Mouse (Mus musculus) ES-E14 (cell line): ENCODE measurements at regions not wholly inside any gene's neighbourhood (a gene's known extent, or its start where the extent isn't known, plus 50 kb on each side); places are given as distances from the start of the nearest gene placed in this dataset.

Source experiments
- DNase-seq: peaks from one replicate; pipeline ENCODE4 v3.0.0-alpha.2; 2013; ENCODE audit warnings: low read depth, low spot score
- H3K27ac ChIP-seq: 2 replicates; pipeline ENCODE4 v1.5.1; 2012; ENCODE audit warnings: low read depth, mild to moderate bottlenecking, low read length, moderate library complexity, mixed read lengths; ENCODE audit not compliant: poor library complexity, insufficient read depth, severe bottlenecking
- H3K36me3 ChIP-seq: 2 replicates; pipeline ENCODE4 v1.6.1; 2012; ENCODE audit warnings: mild to moderate bottlenecking, low read length, moderate library complexity, mixed read lengths; ENCODE audit not compliant: control insufficient read depth, poor library complexity, insufficient read depth, severe bottlenecking
- H3K4me1 ChIP-seq, 2 experiments: fragments of 150-350 bp in 1 of 2; sonication (generic) in 1 of 2; 2 replicates each; pipeline ENCODE4 v1.6.1; 2012; ENCODE audit warnings: low read length in 2 of 2, mild to moderate bottlenecking in 1 of 2, mixed read lengths in 1 of 2; ENCODE audit not compliant: control insufficient read depth in 2 of 2, insufficient read depth in 2 of 2, poor library complexity in 1 of 2
- H3K4me3 ChIP-seq, 2 experiments: fragments of 150-350 bp in 1 of 2; sonication (generic) in 1 of 2; 2 replicates each; pipeline ENCODE4 v1.5.1; 2012; ENCODE audit warnings: low read length in 2 of 2, low read depth in 1 of 2, mild to moderate bottlenecking in 1 of 2, mixed read lengths in 1 of 2; ENCODE audit not compliant: insufficient read depth in 1 of 2, poor library complexity in 1 of 2, severe bottlenecking in 1 of 2
- H3K9ac ChIP-seq: 2 replicates; pipeline ENCODE4 v1.6.1; 2012; ENCODE audit warnings: low read depth, mild to moderate bottlenecking, low read length, mixed read lengths; ENCODE audit not compliant: poor library complexity, insufficient read depth, severe bottlenecking
- H3K9me3 ChIP-seq: fragments of 150-350 bp; sonication (generic); 2 replicates; pipeline ENCODE4 v1.6.1; 2012; ENCODE audit warnings: low read depth, mild to moderate bottlenecking, low read length; ENCODE audit not compliant: control insufficient read depth, insufficient read depth
- CHD2 ChIP-seq: IDR thresholded peaks from 2 replicates; pipeline ENCODE4 v1.6.1; 2014; ENCODE audit warnings: mild to moderate bottlenecking, low read depth, low read length, inconsistent platforms
- HCFC1 ChIP-seq: IDR thresholded peaks from 2 replicates; pipeline ENCODE4 v1.6.1; 2012; ENCODE audit warnings: low read length, inconsistent platforms, borderline replicate concordance; ENCODE audit not compliant: insufficient read depth
- MAFK ChIP-seq: IDR thresholded peaks from 2 replicates; pipeline ENCODE4 v1.6.1; 2014; ENCODE audit warnings: mild to moderate bottlenecking, low read depth, low read length, inconsistent platforms; ENCODE audit not compliant: insufficient read depth
- ZC3H11A ChIP-seq: IDR thresholded peaks from 2 replicates; pipeline ENCODE4 v1.6.1; 2012; ENCODE audit warnings: low read depth, mild to moderate bottlenecking, inconsistent platforms, low read length, borderline replicate concordance
- ZNF384 ChIP-seq: IDR thresholded peaks from 2 replicates; pipeline ENCODE4 v1.6.1; 2012; ENCODE audit warnings: low read depth, low read length, inconsistent platforms
- in situ Hi-C, 2 experiments: fragments of 600-800 bp; cut with MboI; formaldehyde crosslinking; loops; one replicate each; pipeline ENCODE4 v1.15.1; 2025; ENCODE audit warnings: low sequenced_read_pairs in 2 of 2, inconsistent platforms in 1 of 2; ENCODE audit not compliant: unreplicated experiment in 2 of 2

- Histone ChIP-seq H3K36me3 (no peaks in the 10 kb centered on the region), H3K27ac (no peak overlapping the region), H3K4me3 (no peak overlapping the region), H3K9me3 (no peaks in the 10 kb centered on the region), H3K9ac (no peak overlapping the region), H3K4me1 (no peaks in the 10 kb centered on the region)
- in situ Hi-C loops = no loop called here
- no peak for TF ChIP-seq ZC3H11A
- no peak for TF ChIP-seq ZNF384
- no peak for TF ChIP-seq HCFC1
- TF ChIP-seq MAFK = no peak
- no peak for TF ChIP-seq CHD2
- no peak for DNase-seq
Observed at GRCm38 (mm10) chr6:7199046-7199599, 243.3 kb downstream of the Sdhaf3 start.

GRCm38 (mm10) chr6:7215880-7216279, 260.1 kb downstream of the Sdhaf3 start:
- TF ChIP-seq ZNF384 (no peak), MAFK (no peak), CHD2 (no peak), HCFC1 (no peak), ZC3H11A (no peak)
- DNase-seq = no peak
- Histone ChIP-seq H3K9me3 (no peaks in the 10 kb centered on the region), H3K4me3 (no peak overlapping the region), H3K9ac (no peak overlapping the region), H3K27ac (no peak overlapping the region), H3K36me3 (no peaks in the 10 kb centered on the region), H3K4me1 (no peaks in the 10 kb centered on the region)
- in situ Hi-C loops = no loop called here

GRCm38 (mm10) chr6:7252286-7252685, 296.5 kb downstream of the Sdhaf3 start:
- in situ Hi-C loops = no loop called here
- H3K27ac ChIP-seq = no peak overlapping the region
- no peak overlapping the region for H3K4me3 ChIP-seq
- H3K36me3 ChIP-seq = no peaks in the 10 kb centered on the region
- H3K9ac ChIP-seq = no peak overlapping the region
- no peak for DNase-seq
- H3K4me1 ChIP-seq = no peaks in the 10 kb centered on the region
- H3K9me3 ChIP-seq = no peaks in the 10 kb centered on the region
- no peak for TF ChIP-seq CHD2
- TF ChIP-seq HCFC1 = no peak
- no peak for TF ChIP-seq ZNF384
- TF ChIP-seq ZC3H11A = no peak
- no peak for TF ChIP-seq MAFK

GRCm38 (mm10) chr6:7277431-7277830, 277.2 kb upstream of the Tac1 start:
- Histone ChIP-seq H3K27ac (no peak overlapping the region), H3K4me3 (no peak overlapping the region), H3K36me3 (no peaks in the 10 kb centered on the region), H3K9ac (no peak overlapping the region), H3K9me3 (no peaks in the 10 kb centered on the region), H3K4me1 (no peaks in the 10 kb centered on the region)
- in situ Hi-C loops = no loop called here
- DNase-seq = peak; percentile 29
- TF ChIP-seq CHD2 (no peak), ZC3H11A (no peak), HCFC1 (no peak), MAFK (no peak), ZNF384 (no peak)

- Histone ChIP-seq H3K4me3 (no peak overlapping the region), H3K27ac (no peak overlapping the region), H3K9me3 (no peaks in the 10 kb centered on the region), H3K4me1 (no peaks in the 10 kb centered on the region), H3K9ac (no peak overlapping the region), H3K36me3 (no peaks in the 10 kb centered on the region)
- DNase-seq = no peak
- in situ Hi-C loops = no loop called here
- TF ChIP-seq ZNF384 = no peak
- no peak for TF ChIP-seq ZC3H11A
- TF ChIP-seq CHD2 = no peak
- no peak for TF ChIP-seq MAFK
- TF ChIP-seq HCFC1 = no peak
Observed at GRCm38 (mm10) chr6:7306956-7307355, 247.7 kb upstream of the Tac1 start.
